Mouse (Mus musculus): Measurements from ENCODE around the gene Tmem121.

Tmem121 gene

DNA sequence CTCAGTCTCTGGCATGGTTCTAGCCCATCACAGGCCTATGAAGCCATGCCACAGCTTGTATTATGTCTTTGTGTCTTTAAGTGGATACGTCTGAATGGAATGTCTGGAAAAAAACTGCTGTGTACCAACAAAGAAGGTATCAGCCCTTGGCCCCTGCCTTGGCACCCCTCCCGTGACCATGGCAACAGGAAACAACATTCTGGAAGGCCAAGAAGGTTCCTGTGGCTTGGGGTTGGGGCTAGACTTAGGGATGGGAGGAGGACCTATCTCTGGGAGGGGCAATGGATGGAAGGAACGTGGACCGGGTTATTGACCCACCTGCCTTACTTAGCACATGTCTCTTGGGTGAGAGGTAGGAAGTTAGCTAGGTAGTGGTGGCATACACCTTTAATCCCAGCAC, 36.4 kb upstream of the Tmem121 start:
- DNase-seq (ENCODE audit: low spot score in 2 of 2), result no peak

DNA sequence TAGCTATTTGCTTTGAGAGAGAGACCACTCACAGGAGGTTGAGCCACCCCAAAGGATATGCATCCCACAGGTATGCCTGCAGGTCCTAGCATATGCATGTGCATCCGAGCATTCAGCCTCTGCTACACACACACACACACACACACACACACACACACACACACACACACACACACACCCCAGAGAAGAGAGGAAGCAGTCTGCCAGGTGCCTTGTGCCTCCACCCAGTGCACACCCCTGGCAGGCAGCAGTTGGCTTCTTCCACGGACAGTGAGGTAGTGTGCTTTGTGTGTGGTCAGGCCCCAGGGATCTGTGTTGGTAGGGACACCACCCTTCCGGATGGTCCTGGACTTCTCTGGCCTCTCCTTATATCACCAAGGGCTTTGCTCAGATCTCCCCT, 35.8 kb upstream of the Tmem121 start:
- DNase-seq (ENCODE audit: low spot score in 2 of 2), result no peak

DNA sequence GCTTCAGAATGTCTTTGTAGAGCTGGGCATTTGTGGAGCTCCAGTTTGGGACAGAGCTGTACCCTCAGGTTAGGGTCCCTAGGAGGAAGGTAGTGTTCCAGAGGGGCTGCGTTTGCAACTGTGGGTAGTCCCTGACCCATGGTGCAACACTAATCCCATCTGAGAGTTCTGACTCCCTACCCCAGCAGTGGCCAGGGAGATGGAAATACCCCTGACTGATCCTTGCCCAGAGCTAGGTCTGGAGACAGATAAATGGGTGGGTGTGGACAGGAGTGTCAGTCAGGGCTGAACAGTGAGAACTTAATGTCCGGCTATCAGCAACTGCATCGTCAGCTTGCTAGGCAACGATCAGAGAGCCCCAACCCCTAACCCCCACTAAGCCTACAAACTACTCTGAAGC, 35.1 kb upstream of the Tmem121 start:
- no peak for DNase-seq (ENCODE audit: low spot score in 2 of 2)

DNA sequence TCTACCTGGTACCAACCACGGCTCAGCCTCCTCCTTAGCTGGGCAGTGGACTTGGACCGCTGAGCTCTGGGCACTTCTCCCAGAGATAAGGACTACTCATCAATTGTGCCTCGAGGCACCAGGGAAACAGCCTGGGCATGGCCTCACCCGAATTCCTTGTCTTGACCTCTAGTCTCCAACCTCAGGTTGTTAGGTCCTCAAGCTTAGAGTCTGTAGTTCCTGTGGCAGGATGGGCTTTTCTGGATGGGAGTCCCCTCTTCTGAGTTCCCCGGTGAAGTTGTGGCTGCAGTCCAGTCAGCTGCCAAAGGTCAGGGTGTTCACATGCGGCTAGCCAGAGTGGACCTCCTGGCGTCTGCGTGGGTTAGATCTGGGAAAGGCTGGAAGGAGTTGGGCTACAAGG, 34.7 kb upstream of the Tmem121 start:
- DNase-seq (ENCODE audit: low spot score in 2 of 2), result no peak

DNA sequence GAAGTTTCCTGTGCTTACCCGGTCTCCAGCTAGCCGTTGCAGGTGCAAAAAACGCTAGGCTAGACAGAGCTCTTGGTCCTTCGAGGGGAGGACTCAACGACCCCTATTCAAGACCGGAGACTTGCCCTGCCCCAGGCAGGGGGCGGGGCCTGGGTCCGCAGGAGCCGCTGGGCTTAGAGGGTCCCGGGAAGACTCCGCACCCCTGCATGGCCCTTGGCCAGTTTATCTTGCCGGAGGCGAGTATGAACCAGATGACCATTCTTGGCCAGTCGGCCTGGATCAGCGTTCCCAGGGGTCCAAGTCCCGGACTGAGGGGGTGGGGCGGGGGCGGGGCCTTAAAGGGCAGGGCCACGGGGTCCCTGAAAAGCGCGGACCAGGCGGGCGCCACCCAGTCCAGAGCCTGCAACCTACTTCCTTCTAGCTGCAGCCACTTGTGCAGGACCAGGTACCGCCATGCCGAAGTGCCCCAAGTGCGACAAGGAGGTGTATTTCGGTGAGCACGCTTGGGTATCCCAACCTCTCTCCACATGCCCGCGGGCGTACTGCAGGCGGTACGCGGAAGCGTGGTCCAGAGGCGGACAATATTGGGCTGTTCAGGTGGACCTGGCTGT, 34.0 kb upstream of the Tmem121 start:
- no peak for DNase-seq (ENCODE audit: low spot score in 2 of 2)

DNA sequence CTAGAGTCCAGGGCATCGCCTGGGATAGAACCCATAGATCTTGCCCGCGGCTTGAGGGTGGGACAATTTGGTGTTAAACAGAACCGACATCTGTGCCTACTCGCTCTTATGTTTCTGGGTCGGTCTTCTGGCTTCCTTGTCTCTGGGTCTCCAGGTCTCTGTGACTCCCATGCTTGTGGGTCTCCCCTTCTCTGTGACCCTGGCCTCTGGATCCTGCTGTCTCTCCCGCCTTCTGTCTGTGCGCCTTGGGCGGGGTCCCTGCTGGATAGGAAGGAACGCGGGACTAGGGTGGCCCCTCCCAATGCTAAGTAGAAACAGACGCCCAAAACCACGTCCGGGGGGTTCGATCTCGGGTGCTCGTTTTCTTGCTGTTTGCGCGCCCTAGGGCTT, 33.5 kb upstream of the Tmem121 start:
- DNase-seq (ENCODE audit: low spot score in 2 of 2), result no peak

DNA sequence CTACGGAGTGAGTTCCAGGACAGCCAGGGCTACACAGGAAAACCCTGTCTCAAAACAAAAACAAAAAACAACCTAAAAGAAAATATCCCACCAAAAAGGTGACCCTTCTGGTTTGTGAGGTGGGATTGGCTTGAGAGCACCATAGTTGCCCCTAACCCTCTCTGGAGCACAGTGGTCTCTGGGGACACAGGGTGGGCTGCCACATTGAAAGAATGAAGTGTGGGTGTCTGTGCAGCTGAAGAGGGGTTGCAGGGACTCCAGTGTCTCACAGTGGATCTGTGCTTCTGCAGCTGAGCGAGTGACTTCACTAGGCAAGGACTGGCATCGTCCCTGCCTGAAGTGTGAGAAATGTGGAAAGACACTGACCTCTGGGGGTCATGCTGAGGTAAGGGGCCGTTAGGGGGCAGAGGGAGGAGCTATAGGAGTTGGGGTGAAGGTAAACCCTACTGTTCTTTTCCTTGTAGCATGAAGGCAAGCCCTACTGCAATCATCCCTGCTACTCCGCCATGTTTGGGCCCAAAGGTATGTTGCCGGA, 32.7 kb upstream of the Tmem121 start:
- no peak for DNase-seq (ENCODE audit: low spot score in 2 of 2)

DNA sequence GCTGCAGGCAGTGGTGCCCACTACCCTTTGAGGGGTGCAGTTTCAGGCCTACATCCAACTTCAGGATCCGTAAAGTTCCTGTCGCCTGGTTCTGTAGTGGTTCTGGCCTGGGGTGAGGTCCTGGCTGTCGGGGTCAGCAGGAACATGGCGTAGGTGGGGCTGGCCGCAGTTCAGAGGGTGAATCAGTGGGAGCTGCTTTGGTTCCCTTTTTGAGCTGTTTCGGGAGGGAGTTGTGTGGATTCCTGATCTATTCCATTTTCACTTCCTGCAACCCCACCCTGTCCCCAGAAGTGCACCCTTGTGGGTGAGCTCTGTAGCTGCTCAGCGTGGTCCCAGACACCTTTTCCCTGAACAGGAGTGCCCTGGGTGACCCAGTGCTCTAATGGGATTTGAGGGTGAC, 31.8 kb upstream of the Tmem121 start:
- no peak for DNase-seq (ENCODE audit: low spot score in 2 of 2)

DNA sequence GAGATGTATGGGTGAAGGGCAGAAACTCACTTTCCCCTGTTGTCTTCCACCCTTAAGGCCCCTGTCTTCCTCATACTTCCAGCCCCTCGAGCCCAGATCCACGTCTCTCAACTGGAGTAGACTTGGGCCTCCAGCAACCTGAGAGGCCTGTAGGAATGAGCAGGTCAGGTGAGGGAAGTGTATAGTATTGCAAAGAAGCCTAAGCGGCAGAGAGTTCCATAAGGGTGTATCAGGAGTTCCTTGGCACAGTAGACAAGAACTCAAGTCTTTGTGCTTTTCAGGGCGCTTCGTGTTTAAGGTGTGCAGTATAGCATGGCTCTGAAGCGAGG, 31.0 kb upstream of the Tmem121 start:
- DNase-seq (ENCODE audit: low spot score in 2 of 2), result no peak

DNA sequence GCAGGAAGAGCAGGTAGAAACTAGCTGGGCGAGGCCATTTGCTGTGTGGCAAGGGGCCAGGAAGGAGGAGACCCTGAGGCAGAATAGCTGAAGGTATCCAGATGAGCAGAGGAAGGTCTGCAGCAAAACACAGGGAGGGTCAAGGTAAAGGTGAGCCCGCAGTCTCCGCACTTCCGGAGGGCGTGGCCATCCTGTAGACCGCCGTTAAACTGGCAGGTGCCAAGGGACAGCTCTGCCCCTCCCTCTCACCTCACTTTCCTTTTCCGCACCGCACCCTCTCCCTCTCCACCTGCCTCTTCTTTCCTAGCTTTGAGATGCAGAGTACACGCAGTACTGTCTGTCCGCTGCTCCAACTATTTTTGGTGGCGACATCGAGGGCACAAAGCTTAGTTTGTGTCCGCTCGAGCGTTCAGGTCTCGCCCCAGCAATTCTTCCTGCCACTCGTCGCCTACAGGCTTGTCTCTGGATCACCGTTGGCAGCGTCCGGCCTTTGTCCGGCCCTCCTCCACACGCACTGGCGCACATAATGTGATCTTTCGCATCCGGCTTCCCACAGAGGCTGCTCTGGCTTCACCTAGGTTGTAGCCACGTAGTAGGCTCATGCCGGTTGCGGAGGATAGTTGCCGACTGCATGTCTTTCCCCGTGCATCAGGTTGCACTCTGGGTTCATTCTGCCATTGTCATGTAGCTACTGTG, 30.5 kb upstream of the Tmem121 start:
- DNase-seq (ENCODE audit: low spot score in 2 of 2), result peak in 1 of 2 experiments; percentile 40

DNA sequence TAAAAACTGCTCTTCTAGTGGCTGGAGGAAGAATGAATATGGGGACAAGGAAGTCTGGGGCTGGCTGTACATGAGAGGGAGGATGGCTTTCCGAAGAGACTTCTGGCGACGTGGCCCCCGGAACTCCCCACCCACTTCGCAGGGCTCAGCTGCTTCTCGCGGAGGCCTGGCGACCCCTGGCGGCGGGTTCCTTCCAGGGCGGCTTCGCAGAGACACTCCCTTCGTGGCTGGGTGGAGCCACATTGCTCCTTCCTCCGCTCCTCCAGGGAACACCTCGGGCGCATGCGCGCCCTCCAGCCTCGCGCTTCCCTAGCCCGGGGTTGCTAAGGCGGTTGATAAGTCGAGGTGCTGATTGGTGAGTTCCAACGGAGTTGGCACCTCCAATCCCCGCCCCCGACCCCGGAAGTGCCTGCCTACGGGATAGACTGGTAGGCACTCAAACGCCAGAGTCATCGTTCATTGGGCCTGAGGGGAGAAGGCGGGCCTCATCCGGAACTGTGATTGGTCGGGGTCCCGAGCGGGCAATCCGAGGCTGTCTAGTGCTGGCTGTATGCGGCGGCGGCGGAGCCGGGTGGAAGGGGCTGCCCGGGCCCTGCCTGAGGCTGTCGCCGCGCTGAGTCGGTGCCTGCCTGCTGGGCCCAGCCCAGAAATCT, 29.7 kb upstream of the Tmem121 start, which contains the start of gene Tedc1:
Gene Tedc1, plus strand, starts transcription at position 535 of the 653 bp plus-strand sequence.
- peak; percentile 99 to 100 for DNase-seq (ENCODE audit: low spot score in 2 of 2)

DNA sequence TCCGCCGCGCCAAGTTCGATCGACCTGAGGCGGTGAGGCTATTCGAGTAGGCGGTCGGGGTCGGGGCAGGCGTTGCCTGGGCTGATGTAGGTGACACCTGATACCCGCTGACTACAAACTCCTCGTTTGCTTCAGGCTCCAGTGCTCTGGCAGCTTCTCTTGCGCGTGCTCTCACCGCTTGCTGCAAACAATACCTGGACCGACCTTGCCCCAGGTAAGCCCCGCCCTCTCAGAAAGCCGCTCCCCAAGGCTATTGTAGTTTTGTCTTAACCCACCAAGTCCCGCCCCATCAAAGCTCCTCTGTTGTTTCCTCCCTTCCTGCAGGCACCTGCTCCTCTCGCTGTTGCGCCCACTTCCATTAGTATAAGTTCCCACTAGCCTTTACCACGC, 29.2 kb upstream of the Tmem121 start:
- no peak for DNase-seq (ENCODE audit: low spot score in 2 of 2)

DNA sequence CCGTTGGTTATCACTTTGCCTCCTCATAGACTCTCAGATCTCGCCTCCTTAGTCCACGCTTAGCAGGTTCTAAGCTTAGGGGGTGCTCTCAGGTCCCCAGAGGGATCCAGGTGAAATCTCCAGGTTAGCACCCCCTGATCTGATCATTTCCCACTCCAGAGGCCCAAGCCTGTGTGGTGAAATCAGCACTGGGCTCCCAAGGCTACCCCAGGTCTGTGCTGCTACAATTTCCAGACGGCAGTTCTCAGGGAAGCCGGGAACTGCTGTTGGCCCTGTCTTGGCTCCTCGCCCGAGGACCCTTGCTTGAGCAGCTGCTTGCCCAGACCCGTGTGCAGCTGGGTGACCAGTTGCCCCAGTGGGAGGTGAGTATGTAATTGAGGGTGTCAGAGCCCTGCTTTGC, 28.7 kb upstream of the Tmem121 start:
- peak in 1 of 2 experiments; percentile 44 for DNase-seq (ENCODE audit: low spot score in 2 of 2)

DNA sequence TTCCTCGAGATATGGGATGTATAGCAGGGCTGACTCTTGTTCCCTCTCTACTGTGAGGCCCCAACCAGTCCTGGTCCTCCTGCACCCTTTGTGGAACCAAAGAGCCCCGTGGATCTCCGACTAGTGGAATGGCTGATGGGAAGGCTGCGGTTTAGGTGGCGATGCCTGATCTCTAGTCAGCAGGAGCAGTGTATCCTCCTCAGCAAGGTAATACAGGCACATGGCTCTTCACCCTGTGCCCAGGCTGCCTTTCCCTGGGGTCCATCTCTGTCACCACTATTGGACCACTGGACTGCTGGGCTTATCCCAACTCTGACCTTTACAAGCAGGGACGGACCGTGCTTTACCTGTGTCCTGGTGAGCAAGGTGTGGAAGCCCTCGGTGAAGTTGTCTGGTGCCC, 28.2 kb upstream of the Tmem121 start:
- DNase-seq (ENCODE audit: low spot score in 2 of 2), result no peak

DNA sequence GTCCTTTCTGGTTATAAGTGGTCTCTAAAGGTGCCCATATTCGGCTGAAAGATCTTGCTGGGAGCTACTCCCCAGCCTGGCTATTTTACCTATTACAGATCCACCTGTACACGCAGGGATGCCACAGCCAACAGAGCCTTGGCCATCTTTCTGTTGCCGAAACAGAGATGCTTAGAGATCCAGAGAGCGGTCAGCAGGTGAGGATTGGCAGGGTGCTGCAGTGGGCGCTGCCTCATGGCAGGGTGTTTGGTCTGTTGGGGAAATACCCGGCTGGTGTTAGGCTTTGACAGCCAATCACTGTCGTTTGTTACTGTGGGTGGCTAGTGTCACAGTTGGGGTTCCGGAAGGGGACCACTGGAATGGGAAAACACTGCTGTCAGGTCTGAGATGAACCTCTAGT, 27.8 kb upstream of the Tmem121 start:
- no peak for DNase-seq (ENCODE audit: low spot score in 2 of 2)

DNA sequence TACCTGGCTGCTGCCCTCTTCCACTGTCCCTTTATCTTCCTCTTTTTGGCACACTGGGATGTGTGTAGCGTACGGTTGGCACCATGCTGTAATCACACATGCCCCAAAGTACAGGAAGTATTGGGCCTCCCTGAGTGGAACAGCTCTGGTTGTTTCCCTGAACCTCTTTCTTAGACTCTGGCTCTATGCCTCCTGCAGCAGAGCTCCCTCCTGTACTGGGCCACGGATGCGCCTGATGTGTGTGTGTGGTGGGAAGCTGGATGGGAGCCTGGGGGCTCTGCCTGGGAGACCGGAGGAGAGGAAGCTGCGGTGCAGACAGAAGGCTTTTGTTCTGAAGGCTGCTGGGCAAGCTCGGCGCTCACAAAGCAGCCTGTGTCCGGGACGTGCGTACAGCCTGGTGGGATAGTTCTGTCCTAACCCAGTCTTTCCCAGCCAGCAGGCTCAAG, 22.1 kb upstream of the Tmem121 start:
- DNase-seq (ENCODE audit: low spot score in 2 of 2), result peak in 1 of 2 experiments; percentile 37

DNA sequence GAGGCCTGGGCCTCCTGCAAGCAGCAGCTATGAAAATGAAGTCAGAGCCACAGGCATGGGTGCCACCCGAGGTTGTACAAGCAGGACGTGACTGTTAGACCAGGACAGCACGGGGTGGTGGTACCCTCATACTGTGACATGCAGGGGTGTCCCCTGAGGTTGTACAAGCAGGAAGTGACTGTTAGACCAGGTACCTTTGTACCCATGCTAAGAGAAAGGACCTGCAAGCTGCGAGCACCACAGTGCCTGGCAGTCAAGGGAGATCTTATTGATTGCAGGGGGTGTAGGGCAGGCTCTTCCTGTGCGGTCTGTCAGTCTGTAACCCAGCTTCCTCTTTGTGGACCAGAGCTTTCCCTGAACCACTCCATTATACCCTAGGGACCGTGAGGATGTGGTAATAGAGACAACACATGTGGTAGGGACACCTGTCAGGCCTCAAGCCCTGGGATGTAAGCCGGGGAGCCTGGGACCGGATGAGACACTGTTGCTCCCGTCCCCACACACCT, 17.6 kb upstream of the Tmem121 start:
- no peak for DNase-seq (ENCODE audit: low spot score in 2 of 2)

DNA sequence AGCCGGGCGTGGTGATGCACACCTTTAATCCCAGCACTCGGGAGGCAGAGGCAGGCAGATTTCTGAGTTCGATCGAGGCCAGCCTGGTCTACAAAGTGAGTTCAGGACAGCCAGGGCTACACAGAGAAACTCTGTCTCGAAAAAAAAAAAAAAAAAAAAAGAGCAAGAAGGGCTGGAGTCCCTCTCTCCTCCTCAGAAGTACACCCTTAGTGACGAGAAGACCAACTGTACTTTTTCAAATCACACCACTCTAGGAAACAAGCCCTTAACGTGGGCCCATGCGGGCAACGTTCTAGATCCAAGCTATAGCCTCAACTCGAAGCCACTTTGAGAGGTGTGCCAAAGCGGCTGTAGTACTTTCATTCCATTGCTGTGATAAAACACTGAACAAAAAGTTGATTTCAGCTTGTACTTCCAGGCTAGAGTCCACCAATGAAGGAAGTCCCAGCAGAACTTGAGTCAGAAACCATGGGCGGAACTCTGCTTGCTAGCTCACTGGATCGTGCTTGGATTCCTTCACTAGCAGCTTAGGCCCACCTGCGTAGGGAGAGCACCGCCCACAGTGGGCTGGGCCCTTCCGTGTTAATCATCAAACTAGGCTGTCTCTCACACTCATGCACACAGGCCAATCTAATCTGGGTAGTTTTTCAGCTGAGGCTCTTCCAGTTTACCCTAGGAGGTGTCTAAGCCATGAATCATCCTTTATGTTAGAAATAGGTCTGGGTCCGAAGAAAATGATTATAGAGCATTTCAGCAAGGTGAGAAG, 8.6 kb upstream of the Tmem121 start:
- DNase-seq (ENCODE audit: low spot score in 2 of 2), result no peak

DNA sequence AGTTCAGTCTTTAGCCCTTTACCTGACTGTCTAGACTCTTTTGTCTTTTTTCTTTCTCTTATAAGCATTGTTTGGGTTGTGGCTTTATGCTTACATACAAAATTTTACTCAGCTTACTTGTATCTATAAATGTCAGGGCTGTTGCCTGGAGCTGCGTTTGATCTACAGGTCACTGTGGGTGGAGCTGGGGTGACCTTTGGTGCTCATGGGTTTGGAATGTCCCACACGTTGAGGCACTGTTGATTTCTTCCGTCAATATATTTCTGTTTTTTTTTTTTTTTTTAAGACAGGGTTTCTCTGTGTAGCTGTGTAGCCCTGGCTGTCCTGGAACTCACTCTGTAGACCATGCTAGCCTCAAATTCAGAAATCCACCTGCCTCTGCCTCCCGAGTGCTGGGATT, 4.7 kb upstream of the Tmem121 start:
- no peak for DNase-seq (ENCODE audit: low spot score in 2 of 2)

DNA sequence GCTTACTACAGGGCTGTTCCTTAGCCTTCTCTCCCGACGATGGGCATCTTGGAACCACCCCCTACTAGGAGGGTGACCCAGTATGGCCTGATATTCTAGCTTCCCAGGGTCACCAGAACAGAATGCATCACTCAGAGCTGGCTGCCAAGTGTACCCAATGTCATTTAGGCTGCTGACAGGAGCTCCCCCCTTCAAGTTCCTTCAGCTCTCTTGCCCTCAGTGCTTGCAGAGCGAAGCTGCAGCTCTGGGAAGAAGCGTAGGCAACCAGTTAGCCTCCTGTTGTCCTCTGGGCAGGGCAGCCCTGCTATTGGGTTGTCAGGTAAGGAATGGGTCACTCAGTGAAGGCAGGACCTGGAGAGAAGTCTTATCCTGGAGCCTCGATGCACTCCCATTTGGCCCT, 785 bp upstream of the Tmem121 start:
- DNase-seq (ENCODE audit: low spot score in 2 of 2), result no peak

DNA sequence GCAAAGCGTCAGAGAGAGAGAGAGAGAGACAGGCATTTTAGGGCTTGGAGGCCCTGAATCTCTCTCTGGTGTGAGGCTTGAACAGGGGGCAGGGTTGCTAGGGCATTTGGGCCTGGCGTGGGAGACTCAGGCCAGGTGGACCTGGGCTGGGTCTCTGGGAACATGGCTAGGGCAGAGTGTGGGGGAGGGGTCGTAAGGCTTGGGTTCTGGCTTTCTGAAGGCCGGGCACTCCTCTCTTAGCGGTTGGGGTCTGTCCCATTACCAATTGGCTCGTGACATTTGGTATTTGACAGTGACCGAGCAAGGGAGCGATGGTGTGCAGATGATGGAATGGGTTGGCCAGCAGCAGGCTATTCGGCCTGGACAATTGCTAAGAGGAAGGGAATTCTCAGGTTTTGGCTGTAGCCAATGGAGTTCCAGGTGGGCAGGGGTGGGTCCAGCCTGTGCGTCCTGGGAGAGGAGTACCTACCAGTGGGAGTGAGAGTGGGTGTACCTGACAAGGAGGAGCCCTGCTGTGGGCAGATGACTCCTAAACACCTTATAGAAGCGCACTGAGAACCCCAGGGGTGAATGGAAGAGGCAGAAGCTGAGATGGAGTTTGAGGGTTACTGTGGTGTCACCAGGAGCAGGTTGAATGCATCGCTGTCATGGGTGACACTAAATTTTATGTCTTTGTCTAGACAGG, 738 bp downstream of the Tmem121 start:
- no peak for DNase-seq (ENCODE audit: low spot score in 2 of 2)

DNA sequence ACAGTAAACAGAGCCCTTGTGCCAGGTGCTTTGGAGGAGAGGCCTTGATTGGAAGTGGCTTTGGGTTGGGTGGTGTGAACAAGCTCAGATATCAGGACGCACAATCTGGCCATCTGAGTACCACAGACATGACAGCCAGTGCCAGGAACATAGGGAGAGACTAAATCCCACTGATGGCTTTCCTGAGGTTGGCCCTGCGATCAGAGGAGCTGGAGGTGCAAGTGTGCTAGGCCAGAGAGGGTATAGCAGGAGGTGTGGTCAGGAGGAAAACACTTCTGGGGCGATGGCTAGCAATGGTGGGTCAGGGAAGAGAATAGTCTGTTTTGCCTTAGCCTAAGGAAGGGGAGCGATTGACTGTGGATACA, 1.3 kb downstream of the Tmem121 start:
- DNase-seq (ENCODE audit: low spot score in 2 of 2), result no peak

Measured in cerebellum, postnatal 4 days (tissue).